Mouse (Mus musculus) ES-Bruce4 (cell line): Measurements from ENCODE around the gene Krt16.

ENCODE experiments used
- CTCF ChIP-seq: IDR thresholded peaks from one replicate; pipeline ENCODE4 v1.8.1; 2011; ENCODE audit warnings: low read depth, low read length
- EP300 ChIP-seq: IDR thresholded peaks from 2 replicates; pipeline ENCODE4 v1.6.1; 2011; ENCODE audit warnings: low read depth, low read length; ENCODE audit not compliant: insufficient read depth
- POLR2A ChIP-seq: IDR thresholded peaks from one replicate; pipeline ENCODE4 v1.8.1; 2011; ENCODE audit warnings: low read length; ENCODE audit not compliant: insufficient read depth

DNA sequence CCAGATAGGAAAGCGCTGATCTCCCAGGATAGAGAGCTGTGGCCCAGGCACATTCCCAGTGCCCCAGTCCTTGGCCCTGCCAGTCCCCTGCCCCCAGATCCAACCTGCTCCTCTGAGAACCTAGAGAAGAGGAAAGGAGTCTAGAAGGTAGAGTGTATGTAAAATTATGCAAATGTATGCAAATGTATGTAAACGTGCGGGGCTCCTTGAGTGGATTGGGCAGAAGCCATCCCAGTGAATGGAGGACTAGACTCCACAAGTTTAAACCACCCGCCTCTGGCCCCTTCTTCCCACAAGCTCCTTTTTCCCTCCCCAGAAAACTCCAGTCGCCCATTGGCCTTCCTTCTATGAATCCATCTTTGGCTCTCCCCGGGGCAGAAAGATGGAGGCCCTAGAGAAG is 44.2 kb upstream of the Krt16 start:
- TF ChIP-seq CTCF (no peak), POLR2A (no peak), EP300 (no peak)
